Mouse (Mus musculus) midbrain, embryonic 16.5 days (tissue): ENCODE data around the gene Cdc27. TPM values are rescaled to one million over a fixed set of nuclear protein-coding genes. Genes with fewer than 3 reads are reported as not detected.
A peak's percentile ranks its signal among the peaks of the same experiment; 100 is the strongest.
"Not testable (repeated sequence)": the region's sequence is repeated elsewhere in the genome, so short reads cannot be mapped to it uniquely, and the experiment has no call there.

Source experiments
- ATAC-seq: fragments of 200-750 bp; cut with Nextera tagmentation; 2 replicates; pipeline ENCODE4 v1.8.0; 2017; ENCODE audit warnings: moderate TSS enrichment
- H3K27ac ChIP-seq: fragments of 300-500 bp; sonication (generic); 2 replicates; pipeline ENCODE4 v1.5.1; 2014; ENCODE audit warnings: mild to moderate bottlenecking, low read length, mixed read lengths
- H3K27me3 ChIP-seq: fragments of 300-500 bp; sonication (generic); 2 replicates; pipeline ENCODE4 v1.6.1; 2014; ENCODE audit warnings: low read depth, low read length, mixed read lengths; ENCODE audit not compliant: control insufficient read depth, insufficient read depth
- H3K36me3 ChIP-seq: fragments of 300-500 bp; sonication (generic); 2 replicates; pipeline ENCODE4 v1.6.1; 2014; ENCODE audit warnings: mild to moderate bottlenecking, low read length, moderate library complexity, mixed read lengths; ENCODE audit not compliant: control insufficient read depth, insufficient read depth
- H3K4me1 ChIP-seq: fragments of 300-500 bp; sonication (generic); 2 replicates; pipeline ENCODE4 v1.6.1; 2014; ENCODE audit warnings: mild to moderate bottlenecking, low read length, mixed read lengths; ENCODE audit not compliant: control insufficient read depth, insufficient read depth
- H3K4me2 ChIP-seq: fragments of 300-500 bp; sonication (generic); 2 replicates; pipeline ENCODE4 v1.6.1; 2014; ENCODE audit warnings: mild to moderate bottlenecking, low read length, mixed read lengths
- H3K4me3 ChIP-seq: fragments of 300-500 bp; sonication (generic); 2 replicates; pipeline ENCODE4 v1.5.1; 2014; ENCODE audit warnings: low read depth, mild to moderate bottlenecking, low read length, moderate library complexity, mixed read lengths
- H3K9ac ChIP-seq: fragments of 300-500 bp; sonication (generic); 2 replicates; pipeline ENCODE4 v1.6.1; 2014; ENCODE audit warnings: low read depth, low read length, mixed read lengths
- H3K9me3 ChIP-seq: fragments of 300-500 bp; sonication (generic); replicated peaks from 2 replicates; pipeline ENCODE4 v1.6.1; 2014; ENCODE audit warnings: mild to moderate bottlenecking, low read length, mixed read lengths; ENCODE audit not compliant: control insufficient read depth, poor library complexity, severe bottlenecking
- WGBS: fragments of 180-500 bp; shearing (Covaris S2); extraction: QIAGEN DNeasy Blood & Tissue Kit; methylation state at CpG from one replicate; pipeline ENCODE4 v1.1.7; 2014; 5-methylcytosine and 5-hydroxymethylcytosine counted together
- polyA plus RNA-seq: library from polyadenylated mRNA; unstranded; fragments of >200 nt; fragmentation: Nextera tagmentation; extraction: Ambion mirVana; gene quantifications from 2 replicates; pipeline ENCODE4 v1.2.1, GENCODE M21; 2015

Cdc27 gene
- polyA plus RNA-seq, 1 experiment from 2014 or later: 32.3 TPM

DNA sequence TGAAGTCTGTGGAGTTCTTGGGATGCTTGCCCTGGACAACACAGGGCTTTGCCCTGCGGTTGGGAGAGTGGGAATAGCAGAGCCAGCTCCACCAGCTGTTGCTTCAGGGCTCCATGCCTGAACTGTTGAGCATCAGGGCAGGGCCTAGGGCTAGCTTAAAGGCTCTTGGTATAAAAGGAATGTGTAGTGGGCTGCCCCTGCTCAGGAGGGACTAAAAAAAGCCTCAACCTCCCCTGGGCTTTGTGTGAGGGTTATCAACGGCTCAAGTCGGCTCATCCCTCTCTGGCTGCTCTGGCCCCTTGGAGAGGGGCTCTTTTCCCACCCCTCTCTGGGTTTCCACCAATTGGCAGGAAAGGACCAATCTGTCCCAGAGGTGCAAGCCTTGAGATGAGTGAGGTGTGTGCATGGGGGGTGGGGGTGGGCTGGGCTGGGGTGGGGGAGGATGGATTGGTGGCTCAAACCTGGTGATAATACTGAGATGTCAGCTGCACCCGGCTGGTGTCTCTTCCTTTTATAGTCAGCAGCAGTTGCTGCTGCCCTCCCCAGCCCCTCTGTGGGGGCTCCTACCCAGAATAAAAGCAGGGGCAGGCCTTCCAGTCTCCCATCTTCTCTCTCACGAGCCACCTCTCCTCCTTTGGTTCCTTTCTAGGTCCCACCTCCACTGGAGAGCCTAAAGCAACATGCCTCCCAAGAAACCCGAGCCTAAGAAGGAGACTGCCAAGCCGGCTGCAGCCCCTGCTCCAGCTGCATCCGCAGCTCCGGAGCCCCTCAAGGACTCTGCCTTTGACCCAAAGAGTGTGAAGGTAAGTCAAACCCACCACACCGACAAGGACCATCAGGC, 26.6 kb upstream of the Cdc27 start:
- Histone ChIP-seq H3K27ac (no peak overlapping the region), H3K4me1 (no peaks in the 10 kb centered on the region), H3K27me3 (peaks cover 1% of the 10 kb centered on the region; the same call in 1 of the 2 replicates), H3K36me3 (no peaks in the 10 kb centered on the region), H3K4me2 (no peak overlapping the region), H3K9me3 (no peaks in the 10 kb centered on the region), H3K4me3 (no peak overlapping the region), H3K9ac (no peak overlapping the region)
- ATAC-seq: no peak
- WGBS: 48% methylated on average over 10 of the region's 10 CpGs

DNA sequence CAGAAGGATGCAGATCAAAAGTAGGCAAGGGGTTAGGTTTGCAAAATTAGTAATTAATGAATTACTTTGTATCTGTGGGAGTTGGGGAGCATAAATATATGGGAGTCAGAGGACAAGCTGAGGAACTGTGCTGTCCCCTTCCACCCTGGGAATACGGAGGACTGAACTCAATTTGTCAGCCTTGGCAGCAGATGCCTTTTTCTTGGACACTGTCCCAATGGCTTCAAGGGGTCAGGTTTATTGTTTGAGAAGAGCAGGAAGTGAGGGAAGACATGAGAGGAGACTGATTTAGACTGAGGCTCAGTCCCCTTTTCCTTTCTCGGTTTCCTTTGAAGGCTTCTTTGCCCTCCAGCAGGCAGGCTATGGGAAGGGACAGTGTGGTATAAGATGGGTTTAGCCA, 22.1 kb upstream of the Cdc27 start:
- ATAC-seq: no peak
- WGBS: 60% methylated on average over 2 of the region's 2 CpGs
- Histone ChIP-seq H3K27ac (no peak overlapping the region), H3K9ac (no peak overlapping the region), H3K27me3 (peaks cover 3% of the 10 kb centered on the region; the same call in 1 of the 2 replicates), H3K4me3 (no peak overlapping the region), H3K4me2 (no peak overlapping the region), H3K36me3 (no peaks in the 10 kb centered on the region), H3K4me1 (no peaks in the 10 kb centered on the region), H3K9me3 (no peaks in the 10 kb centered on the region)

DNA sequence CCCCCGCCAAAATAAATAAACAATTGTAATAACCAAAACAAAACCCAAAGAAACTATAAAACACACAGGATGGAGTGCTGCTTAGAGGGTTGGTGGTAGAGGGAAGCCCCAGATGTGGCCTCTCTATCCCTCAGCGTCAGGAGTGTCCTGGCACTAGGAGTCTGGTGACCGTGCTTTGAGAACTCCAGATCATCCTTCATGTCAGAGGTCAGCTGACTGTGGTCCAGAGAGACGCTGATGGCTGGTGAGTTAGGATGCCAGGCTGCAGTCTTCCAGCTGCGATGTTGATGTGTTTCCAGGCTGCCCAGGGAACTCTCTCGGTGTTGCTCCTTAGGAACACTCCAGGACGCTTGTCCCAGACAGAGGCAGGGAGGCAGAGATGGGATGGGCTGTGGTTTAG, 21.7 kb upstream of the Cdc27 start:
- 65% methylated on average over 7 of the region's 7 CpGs for WGBS
- Histone ChIP-seq H3K4me1 (no peaks in the 10 kb centered on the region), H3K9me3 (no peaks in the 10 kb centered on the region), H3K4me2 (no peak overlapping the region), H3K27ac (no peak overlapping the region), H3K9ac (no peak overlapping the region), H3K27me3 (peaks cover 3% of the 10 kb centered on the region; the same call in 1 of the 2 replicates), H3K4me3 (no peak overlapping the region), H3K36me3 (no peaks in the 10 kb centered on the region)
- no peak for ATAC-seq

DNA sequence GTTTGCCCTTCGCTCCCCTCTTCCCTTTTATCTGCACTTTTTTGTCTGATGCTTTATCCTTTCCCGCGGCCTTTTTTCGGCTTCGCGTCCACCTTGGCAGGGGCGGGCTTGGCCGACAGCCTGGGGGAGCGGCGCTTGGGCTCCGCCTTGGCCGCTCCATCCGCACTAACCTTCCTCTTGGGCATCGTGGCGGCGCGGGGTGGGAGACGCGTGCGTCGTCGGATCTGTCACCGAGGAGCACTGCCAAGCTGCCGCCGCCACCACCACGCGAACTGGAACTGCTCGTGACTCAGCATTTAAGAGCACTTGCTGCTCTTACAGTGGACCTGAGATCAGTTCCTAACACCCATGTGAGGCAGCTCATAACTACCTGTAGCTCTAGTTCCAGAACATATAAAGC, 21.0 kb upstream of the Cdc27 start:
- not testable (repeated sequence) for H3K27me3 ChIP-seq, H3K4me1 ChIP-seq, H3K27ac ChIP-seq, H3K36me3 ChIP-seq, H3K9me3 ChIP-seq
- 2% methylated on average over 28 of the region's 28 CpGs for WGBS
- Histone ChIP-seq H3K4me3 (peak overlapping the region; percentile 37), H3K4me2 (peak overlapping the region; percentile 62), H3K9ac (peak overlapping the region; percentile 55)
- ATAC-seq: 0 out of 2 replicates have a peak, but pooled peaks have one; percentile 28

DNA sequence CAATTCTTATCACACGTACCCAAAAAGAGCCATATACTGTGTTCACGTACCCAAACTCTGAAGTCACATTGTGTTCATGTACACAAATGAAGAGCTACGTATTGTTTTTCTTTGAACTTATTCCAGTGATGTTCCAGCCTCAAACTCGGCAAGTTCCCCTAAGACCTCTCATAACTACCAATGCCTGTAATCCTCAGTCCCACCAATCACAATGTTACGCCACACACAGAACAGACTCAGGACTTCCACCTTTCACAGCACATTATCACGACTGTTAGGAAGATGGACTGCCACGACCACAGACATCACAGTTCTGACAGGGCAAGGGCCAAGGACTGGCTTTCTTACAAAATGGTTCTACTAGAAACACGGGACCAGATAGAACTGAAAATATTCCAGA, 20.1 kb upstream of the Cdc27 start:
- WGBS: 80% methylated on average over 8 of the region's 8 CpGs
- ATAC-seq, H3K9me3 ChIP-seq, H3K4me2 ChIP-seq, H3K27me3 ChIP-seq, H3K9ac ChIP-seq, H3K27ac ChIP-seq, H3K4me1 ChIP-seq, H3K36me3 ChIP-seq, H3K4me3 ChIP-seq: not testable (repeated sequence)

DNA sequence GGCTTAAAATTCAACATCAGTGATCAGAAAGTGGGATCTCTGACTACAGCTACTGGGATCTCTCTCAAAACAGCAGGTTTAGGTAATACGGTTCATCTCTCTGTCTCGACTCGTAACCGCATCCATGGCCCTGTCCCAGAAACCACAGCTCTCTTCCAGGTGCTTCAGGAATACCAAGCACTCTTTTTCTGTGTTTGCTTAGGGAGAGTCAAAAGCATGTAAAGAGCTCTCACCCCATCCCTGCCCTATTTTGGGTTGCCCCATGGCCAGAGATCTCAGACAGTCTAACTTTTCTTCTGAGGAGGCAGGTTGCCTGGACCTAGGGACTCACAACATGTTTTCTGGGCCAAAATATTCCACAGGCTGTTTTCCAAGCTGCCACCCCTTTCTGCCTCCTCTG, 17.9 kb upstream of the Cdc27 start:
- Histone ChIP-seq H3K27ac (no peak overlapping the region), H3K4me1 (no peaks in the 10 kb centered on the region), H3K36me3 (no peaks in the 10 kb centered on the region), H3K9me3 (no peaks in the 10 kb centered on the region), H3K4me2 (no peak overlapping the region), H3K9ac (no peak overlapping the region), H3K4me3 (no peak overlapping the region), H3K27me3 (peaks cover 3% of the 10 kb centered on the region; the same call in 1 of the 2 replicates)
- WGBS: 97% methylated on average over 4 of the region's 4 CpGs
- ATAC-seq: no peak

DNA sequence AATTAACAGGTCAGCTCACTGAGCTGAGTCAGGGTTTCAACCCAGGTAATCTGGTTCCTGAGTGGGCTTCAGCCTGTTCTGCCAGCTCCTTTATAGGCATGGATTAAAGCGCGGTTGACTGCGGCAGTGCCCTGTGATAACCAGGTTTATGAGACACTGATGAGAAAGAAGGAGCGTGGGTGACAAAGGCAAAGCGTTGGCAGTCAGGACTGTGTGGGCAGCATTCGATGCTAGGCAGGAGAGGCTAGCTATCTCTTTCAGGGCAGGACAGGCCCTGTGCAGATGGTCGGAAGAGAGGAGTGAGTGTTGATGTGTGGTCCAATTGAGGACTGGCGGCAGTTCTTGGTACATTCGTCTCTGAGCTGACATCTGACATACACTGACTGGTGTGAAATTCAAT, 17.3 kb upstream of the Cdc27 start:
- H3K4me1 ChIP-seq: no peaks in the 10 kb centered on the region
- H3K27ac ChIP-seq: no peak overlapping the region
- 87% methylated on average over 9 of the region's 9 CpGs for WGBS
- H3K9me3 ChIP-seq: no peaks in the 10 kb centered on the region
- no peak overlapping the region for H3K4me2 ChIP-seq
- no peak for ATAC-seq
- no peak overlapping the region for H3K9ac ChIP-seq
- H3K4me3 ChIP-seq: no peak overlapping the region
- H3K27me3 ChIP-seq: peaks cover 3% of the 10 kb centered on the region; the same call in 1 of the 2 replicates
- H3K36me3 ChIP-seq: no peaks in the 10 kb centered on the region

DNA sequence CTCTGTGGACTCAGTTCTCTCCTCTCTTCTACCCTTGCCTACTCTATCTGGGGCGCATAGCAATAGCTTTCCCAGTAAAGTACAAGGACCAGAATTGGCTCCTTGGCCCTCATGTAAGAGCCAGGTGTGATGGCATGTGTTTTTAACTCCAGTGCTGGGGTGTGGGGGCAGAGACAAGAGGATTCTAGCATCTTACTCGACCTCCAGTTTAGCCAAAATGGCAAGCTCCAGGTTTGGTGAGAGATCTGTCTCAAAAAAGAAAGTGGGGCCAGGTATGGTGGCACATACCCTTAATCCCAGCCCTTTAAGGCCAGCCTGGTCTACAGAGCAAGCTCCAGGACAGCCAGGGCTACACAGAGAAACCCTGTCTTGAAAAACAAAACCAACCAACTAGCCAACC, 16.4 kb upstream of the Cdc27 start:
- Histone ChIP-seq H3K27ac (no peak overlapping the region), H3K36me3 (no peaks in the 10 kb centered on the region), H3K4me3 (no peak overlapping the region), H3K9ac (no peak overlapping the region), H3K4me1 (no peaks in the 10 kb centered on the region), H3K4me2 (no peak overlapping the region), H3K27me3 (no peaks in the 10 kb centered on the region; the same call in 1 of the 2 replicates), H3K9me3 (no peaks in the 10 kb centered on the region)
- 80% methylated on average over 2 of the region's 2 CpGs for WGBS
- no peak for ATAC-seq

DNA sequence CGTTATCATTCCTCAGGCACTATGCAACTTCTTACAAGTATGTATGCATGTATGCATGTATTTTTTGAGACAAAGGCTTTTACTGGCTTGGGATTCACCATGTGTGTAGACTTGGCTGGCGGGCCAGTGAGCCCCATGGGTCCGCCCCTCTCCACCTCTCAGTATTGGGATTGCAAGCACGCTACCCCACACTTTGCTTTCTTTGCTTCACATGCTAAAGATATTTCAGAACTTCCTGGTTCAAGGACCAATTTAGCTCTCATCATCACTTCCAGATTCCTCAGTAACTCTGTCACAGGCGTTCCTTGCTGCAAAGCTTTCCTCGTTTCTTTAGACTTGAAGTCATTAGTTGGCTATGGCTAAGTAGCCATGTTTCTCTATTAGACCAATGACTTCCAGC, 15.7 kb upstream of the Cdc27 start:
- no peak for ATAC-seq
- WGBS: 92% methylated on average over 6 of the region's 6 CpGs

More for the DNA sequence above, 15.7 kb upstream of the Cdc27 start:
- H3K27me3 ChIP-seq: no peaks in the 10 kb centered on the region
- no peak overlapping the region for H3K27ac ChIP-seq
- no peak overlapping the region for H3K4me2 ChIP-seq
- no peaks in the 10 kb centered on the region for H3K4me1 ChIP-seq
- H3K4me3 ChIP-seq: no peak overlapping the region
- H3K9me3 ChIP-seq: no peaks in the 10 kb centered on the region
- H3K36me3 ChIP-seq: no peaks in the 10 kb centered on the region
- H3K9ac ChIP-seq: no peak overlapping the region
